Mouse (Mus musculus): ENCODE measurements at regions not wholly inside any gene's neighbourhood (a gene's known extent, or its start where the extent isn't known, plus 50 kb on each side); places are given as distances from the start of the nearest gene placed in this dataset.

DNA sequence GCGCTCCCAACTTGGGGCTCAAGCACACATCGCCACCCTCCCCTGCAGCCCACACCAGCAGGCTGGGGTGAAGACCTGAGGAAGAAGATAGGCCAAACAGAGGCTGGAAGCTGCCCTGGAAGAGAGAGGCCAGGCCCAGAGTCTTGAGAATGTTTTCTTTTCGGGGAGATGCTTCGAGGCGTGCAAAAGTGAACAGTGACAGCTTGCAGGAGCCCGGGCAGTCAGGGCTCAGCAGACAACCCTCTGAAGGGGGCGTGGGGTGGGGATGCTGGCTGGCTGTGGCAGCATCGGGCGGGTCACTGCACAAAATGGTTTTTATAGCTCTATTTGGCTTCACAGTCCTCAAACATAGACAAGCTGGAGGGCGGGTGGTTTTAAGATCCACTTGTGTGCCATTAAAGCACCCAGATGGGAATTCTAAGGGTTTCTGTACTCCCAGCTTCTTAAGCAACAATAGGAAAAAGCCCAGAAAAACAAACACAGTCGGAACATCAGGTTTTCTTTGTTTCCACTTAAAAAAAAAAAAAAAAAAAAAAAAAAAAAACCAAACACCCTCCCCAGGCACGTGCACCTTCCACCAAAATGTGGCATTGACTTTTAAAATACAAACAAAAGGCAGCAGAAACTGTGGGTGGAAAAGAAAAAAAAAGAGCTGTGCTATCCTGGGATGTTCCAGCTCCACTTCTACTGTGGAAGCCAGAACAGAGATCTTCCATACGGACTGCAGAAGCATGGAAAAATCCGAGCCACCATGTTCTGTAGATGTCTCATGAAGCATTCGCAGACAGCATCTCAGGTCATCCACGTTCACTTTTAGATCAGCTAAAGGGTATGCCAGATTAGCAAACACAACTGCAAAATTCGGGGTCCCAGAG, 123.5 kb downstream of the Ly86 start:
- WGBS = 52% methylated on average over 17 of the region's 17 CpGs
- Histone ChIP-seq H3K27me3 (peaks cover 34% of the 10 kb centered on the region), H3K9ac (replicated peaks) (peak overlapping the region; percentile 28; the same call in 1 of the 2 replicates), H3K36me3 (no peaks in the 10 kb centered on the region), H3K4me1 (peaks cover 7% of the 10 kb centered on the region), H3K9me3 (no peaks in the 10 kb centered on the region), H3K4me2 (replicated peaks) (peak overlapping the region; percentile 15; the same call in 1 of the 2 replicates), H3K4me3 (no peak overlapping the region), H3K27ac (replicated peaks) (no peak overlapping the region)
- no peak for ATAC-seq (ENCODE audit: low FRiP score, low read depth)

DNA sequence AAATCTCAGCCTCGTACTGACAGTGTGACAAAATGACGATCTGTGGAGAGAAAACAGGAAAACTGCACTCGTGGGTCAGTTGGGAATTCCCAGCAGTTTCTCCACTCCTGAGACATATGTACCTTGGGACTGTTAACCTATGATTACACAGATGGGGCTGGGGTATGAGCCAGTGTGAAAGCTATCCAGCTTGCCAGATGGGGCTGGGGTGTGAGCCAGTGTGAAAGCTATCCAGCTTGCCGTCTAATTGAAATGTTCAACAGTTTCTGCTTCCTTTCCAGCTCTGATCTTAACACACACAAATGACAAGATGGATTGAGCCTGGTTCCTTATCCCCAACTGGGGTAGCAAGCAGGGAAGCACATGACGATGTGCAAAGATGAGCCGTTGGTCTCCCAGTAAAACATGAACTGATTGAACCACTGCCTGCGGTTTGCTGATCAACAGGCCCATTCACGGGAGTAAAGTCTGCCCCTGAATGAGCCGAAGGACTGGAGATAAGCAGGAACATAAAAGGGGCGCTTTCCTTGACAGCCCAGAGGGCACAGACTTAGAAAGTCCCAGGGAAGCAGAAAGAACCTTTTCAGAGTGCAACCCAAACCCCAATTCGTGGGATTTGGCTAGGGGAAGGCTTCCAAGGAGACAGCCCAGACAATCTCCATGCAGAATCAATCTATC, 125.4 kb downstream of the Ly86 start:
- H3K4me1 ChIP-seq = peaks cover 7% of the 10 kb centered on the region
- no peak overlapping the region for H3K27ac ChIP-seq (replicated peaks)
- H3K36me3 ChIP-seq = no peaks in the 10 kb centered on the region
- ATAC-seq (ENCODE audit: low FRiP score, low read depth) = no peak
- WGBS = 71% methylated on average over 11 of the region's 11 CpGs
- peaks cover 40% of the 10 kb centered on the region for H3K27me3 ChIP-seq
- no peak overlapping the region for H3K4me3 ChIP-seq
- no peak overlapping the region for H3K9ac ChIP-seq (replicated peaks)
- H3K4me2 ChIP-seq (replicated peaks) = no peak overlapping the region
- no peaks in the 10 kb centered on the region for H3K9me3 ChIP-seq

DNA sequence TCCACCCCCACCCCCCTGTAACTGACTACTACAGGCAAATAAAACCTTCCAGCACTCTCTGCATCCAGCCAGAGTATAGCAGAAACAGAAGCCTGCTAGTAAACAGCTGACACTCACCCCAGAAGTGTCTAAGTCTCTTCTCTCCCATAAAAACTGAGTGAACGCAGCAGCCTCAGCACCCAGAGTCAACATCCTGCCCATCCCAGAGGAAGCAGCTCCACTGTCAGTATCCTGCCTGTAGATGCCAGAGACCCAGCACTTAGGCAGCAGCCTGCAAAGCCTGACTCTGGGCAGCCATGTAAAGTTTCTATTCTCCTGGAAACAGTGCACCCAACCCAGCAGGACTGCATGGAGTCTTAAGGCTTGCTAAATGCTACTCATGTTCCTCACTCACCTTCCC, 128.4 kb downstream of the Ly86 start:
- no peak for ATAC-seq (ENCODE audit: low FRiP score, low read depth)
- Histone ChIP-seq H3K36me3 (no peaks in the 10 kb centered on the region), H3K4me1 (peaks cover 16% of the 10 kb centered on the region), H3K4me2 (replicated peaks) (no peak overlapping the region), H3K27me3 (peaks cover 48% of the 10 kb centered on the region), H3K9me3 (no peaks in the 10 kb centered on the region), H3K27ac (replicated peaks) (no peak overlapping the region), H3K4me3 (no peak overlapping the region), H3K9ac (replicated peaks) (no peak overlapping the region)
- WGBS = 82% methylated on average over 1 of the region's 1 CpGs

DNA sequence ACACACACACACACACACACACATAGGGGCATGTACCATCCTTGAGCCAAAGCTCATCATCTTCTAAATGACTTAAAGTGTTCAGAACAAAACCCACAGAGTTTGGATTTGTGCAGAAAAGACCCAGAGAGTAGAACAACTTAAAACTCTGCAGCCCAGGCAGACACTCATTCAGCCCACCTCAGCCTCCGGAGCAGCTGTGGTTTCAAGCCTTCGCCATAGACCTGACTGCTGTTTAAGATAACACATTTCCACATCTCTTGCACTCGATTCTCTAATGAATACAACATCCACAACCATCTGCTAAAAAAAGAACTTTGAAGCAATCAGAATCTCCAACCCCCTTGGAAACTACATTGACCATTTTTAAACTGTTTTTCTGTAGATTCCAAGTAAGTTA, 130.8 kb downstream of the Ly86 start:
- Histone ChIP-seq H3K4me3 (no peak overlapping the region), H3K4me1 (peaks cover 16% of the 10 kb centered on the region), H3K27me3 (peaks cover 45% of the 10 kb centered on the region), H3K4me2 (replicated peaks) (no peak overlapping the region), H3K9me3 (no peaks in the 10 kb centered on the region), H3K27ac (replicated peaks) (no peak overlapping the region), H3K9ac (replicated peaks) (no peak overlapping the region), H3K36me3 (no peaks in the 10 kb centered on the region)
- ATAC-seq (ENCODE audit: low FRiP score, low read depth) = no peak
- 77% methylated on average over 3 of the region's 3 CpGs for WGBS

DNA sequence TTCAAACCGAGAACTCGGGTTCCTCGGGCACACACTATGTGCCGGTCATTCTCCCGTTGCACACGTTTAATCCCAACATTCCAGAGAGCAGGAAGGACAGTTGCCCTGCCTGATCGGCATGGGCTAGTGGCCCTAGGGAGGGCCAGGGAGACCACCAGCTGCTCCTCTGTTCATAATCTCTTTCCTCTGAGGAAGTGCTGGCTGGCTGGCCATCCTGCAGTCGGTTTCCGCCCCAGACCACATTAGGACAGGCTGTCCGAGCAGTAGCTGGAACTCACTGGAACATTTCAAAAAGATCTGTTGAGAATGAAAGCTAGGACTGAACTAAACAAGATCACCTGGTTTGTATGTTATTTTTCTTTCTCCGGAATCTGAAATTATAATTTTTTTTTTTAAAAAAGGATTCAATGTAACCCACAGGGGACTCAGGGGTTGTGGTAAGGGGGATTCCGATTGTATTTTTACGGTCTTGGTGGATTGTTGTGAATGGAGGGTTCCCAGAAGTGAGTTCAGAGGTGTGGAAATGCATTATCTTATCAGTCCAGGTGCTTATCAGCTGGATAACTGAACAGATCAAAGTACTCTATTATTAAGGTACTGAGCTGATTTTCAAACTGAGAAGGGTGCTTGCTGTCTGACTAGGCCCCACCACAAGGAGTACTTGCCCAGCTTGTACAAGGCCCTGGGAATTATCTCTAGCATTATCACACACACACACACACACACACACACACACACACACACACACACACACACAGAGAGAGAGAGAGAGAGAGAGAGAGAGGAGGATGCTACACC, 131.4 kb downstream of the Ly86 start:
- H3K27ac ChIP-seq (replicated peaks) = no peak overlapping the region

DNA sequence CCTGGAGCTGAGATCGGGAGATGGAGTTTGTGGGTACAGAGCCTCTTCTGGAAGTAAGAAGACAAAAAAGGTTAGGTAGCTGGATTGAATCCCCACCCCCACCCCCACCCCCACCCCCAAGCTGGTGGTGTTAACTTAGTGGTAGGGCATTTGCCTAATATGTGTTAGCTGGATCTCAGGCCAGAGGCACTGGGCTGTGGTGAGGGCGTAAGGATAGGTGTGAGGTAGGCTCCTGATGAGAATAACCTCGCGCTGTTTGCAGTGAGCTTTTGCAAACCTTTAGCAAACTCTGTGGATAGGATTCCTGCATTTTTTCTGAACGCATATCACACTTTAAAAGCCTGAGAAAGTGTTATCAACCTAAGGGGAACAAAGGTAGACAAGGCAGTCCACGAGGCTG, 132.3 kb downstream of the Ly86 start:
- no peak overlapping the region for H3K4me3 ChIP-seq
- 30% methylated on average over 6 of the region's 6 CpGs for WGBS
- H3K4me2 ChIP-seq (replicated peaks) = peak overlapping the region; percentile 46
- no peaks in the 10 kb centered on the region for H3K36me3 ChIP-seq
- peaks cover 16% of the 10 kb centered on the region for H3K4me1 ChIP-seq
- no peak overlapping the region for H3K27ac ChIP-seq (replicated peaks)
- H3K27me3 ChIP-seq = peaks cover 57% of the 10 kb centered on the region
- H3K9ac ChIP-seq (replicated peaks) = no peak overlapping the region
- no peak for ATAC-seq (ENCODE audit: low FRiP score, low read depth)
- H3K9me3 ChIP-seq = no peaks in the 10 kb centered on the region

More for the DNA sequence above, 131.4 kb downstream of the Ly86 start:
- Histone ChIP-seq H3K36me3 (no peaks in the 10 kb centered on the region), H3K4me1 (peaks cover 16% of the 10 kb centered on the region), H3K27me3 (peaks cover 48% of the 10 kb centered on the region), H3K9me3 (no peaks in the 10 kb centered on the region), H3K4me2 (replicated peaks) (no peak overlapping the region), H3K4me3 (no peak overlapping the region), H3K9ac (replicated peaks) (no peak overlapping the region)
- ATAC-seq (ENCODE audit: low FRiP score, low read depth) = no peak
- 50% methylated on average over 13 of the region's 13 CpGs for WGBS

DNA sequence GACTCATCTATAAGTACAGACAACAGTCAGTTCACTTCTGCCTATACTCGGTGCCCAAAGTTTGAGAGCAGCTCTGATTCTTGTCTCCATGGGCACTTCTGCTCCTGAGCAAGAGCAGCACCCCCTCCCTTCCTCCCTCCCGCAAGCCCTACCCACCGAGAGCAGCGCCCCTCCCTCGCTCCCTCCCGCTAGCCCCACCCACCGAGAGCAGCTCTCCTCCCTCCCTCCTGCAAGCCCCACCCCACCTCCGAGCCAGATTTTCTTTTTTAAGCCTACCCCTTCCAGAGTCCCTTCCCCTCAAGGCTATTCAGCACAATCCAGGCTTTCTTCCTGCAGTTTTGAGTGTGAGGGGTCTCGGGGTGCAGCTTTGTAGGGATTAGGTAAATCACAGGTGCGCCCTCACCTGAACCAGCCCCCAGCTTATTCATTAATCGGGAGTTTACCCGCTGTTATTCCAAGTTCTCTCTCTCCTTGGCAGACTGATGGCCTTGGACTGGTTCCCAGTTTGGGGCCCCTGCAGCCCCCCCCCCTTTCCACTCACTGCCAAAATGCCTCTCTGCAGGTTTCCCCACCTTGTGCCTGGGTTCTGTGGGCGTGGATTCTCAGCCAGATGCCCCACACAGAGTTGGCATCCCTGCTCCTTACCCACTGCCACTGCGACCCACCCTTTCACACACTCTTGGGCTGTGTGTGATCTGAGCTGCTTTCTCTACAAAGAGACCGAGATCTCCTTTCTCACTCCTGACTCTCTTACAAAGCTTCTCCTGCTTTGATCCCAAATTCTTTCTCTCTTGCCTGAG, 132.9 kb downstream of the Ly86 start:
- peaks cover 20% of the 10 kb centered on the region for H3K4me1 ChIP-seq
- peaks cover 57% of the 10 kb centered on the region for H3K27me3 ChIP-seq
- no peak overlapping the region for H3K9ac ChIP-seq (replicated peaks)

DNA sequence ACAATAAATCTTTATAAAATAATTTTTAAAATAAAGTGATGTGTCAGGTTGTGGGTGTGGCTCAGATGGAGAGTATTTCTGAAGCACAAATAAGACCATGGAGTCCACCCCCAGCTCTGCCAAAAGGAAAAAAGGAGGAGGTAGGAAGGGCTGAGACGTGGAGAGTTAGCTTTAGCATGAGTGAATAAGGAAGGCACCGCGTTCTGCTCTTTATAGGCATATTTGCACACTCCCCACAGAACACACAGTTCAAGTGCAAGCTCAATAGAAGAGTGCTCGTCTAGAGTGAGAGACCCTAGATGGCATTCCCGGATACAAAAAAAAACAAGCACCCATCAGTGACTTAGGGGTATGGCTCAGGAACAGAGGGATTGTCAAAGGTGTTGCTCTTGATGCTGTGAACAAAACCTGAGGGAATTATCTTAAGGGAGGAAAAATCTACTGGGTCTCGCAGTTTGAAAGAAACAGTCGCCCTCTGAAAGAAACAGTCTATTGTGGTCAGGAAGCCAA, 134.2 kb downstream of the Ly86 start:
- WGBS = 78% methylated on average over 7 of the region's 7 CpGs
- Histone ChIP-seq H3K27me3 (peaks cover 63% of the 10 kb centered on the region), H3K36me3 (no peaks in the 10 kb centered on the region), H3K4me3 (no peak overlapping the region), H3K4me1 (peaks cover 27% of the 10 kb centered on the region), H3K9me3 (no peaks in the 10 kb centered on the region), H3K4me2 (replicated peaks) (no peak overlapping the region), H3K9ac (replicated peaks) (no peak overlapping the region), H3K27ac (replicated peaks) (no peak overlapping the region)
- ATAC-seq (ENCODE audit: low FRiP score, low read depth) = no peak

More for the DNA sequence above, 132.9 kb downstream of the Ly86 start:
- 3% methylated on average over 15 of the region's 15 CpGs for WGBS
- ATAC-seq (ENCODE audit: low FRiP score, low read depth) = peak; percentile 65
- Histone ChIP-seq H3K27ac (replicated peaks) (no peak overlapping the region), H3K4me2 (replicated peaks) (peak overlapping the region; percentile 46), H3K36me3 (no peaks in the 10 kb centered on the region), H3K4me3 (peak overlapping the region; percentile 14; the same call in 1 of the 2 replicates), H3K9me3 (no peaks in the 10 kb centered on the region)

DNA sequence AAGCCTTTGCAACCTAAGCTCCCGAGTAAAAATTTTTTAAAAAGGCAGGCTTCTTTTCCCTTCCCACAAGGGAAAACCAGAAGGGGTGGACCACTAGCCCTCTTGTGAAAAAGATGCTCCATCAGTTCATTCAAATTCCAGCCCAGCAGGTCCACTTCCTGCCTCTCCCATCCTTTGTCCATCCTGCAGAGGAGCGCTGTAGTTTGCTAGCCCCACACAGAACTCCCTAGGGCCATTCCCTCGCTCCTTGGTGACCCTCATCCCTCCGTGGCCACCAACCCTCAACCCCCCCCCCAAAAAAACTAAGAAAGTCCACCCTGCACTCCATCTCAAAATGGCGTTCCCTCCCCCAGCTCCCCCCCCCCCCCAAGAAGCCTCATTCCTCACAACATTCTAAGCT, 136.5 kb downstream of the Ly86 start:
- no peak overlapping the region for H3K4me3 ChIP-seq
- H3K27me3 ChIP-seq = peaks cover 63% of the 10 kb centered on the region
- no peaks in the 10 kb centered on the region for H3K36me3 ChIP-seq
- WGBS = 59% methylated on average over 4 of the region's 5 CpGs
- H3K4me1 ChIP-seq = peaks cover 27% of the 10 kb centered on the region
- H3K4me2 ChIP-seq (replicated peaks) = no peak overlapping the region
- no peak for ATAC-seq (ENCODE audit: low FRiP score, low read depth)
- no peak overlapping the region for H3K27ac ChIP-seq (replicated peaks)
- H3K9me3 ChIP-seq = no peaks in the 10 kb centered on the region
- no peak overlapping the region for H3K9ac ChIP-seq (replicated peaks)

DNA sequence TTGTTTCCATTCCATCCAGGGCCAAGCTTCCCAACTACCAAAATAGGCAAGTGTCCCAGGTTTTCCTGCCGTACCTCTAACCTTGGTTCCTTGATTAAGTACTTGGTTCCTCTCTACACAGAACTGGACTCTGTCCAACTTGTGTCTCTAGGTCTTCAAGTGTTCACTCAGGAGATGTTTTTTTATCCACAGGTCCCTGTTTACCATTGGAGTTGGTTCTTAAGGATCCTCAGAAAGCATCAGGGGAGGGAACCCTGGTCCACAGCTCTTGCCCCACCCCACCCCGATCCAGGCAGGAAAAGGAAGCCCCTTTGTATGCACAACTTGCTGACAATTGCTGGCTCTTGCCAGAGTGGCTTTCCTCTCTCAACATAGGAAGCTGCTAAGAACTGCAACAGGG, 137.0 kb downstream of the Ly86 start:
- peaks cover 26% of the 10 kb centered on the region for H3K4me1 ChIP-seq
- ATAC-seq (ENCODE audit: low FRiP score, low read depth) = no peak
- no peak overlapping the region for H3K9ac ChIP-seq (replicated peaks)
- no peak overlapping the region for H3K4me3 ChIP-seq
- no peaks in the 10 kb centered on the region for H3K36me3 ChIP-seq
- H3K4me2 ChIP-seq (replicated peaks) = no peak overlapping the region
- no peak overlapping the region; the same call in 1 of the 2 replicates for H3K27ac ChIP-seq (replicated peaks)
- H3K27me3 ChIP-seq = peaks cover 60% of the 10 kb centered on the region
- H3K9me3 ChIP-seq = no peaks in the 10 kb centered on the region
- WGBS = 61% methylated on average over 2 of the region's 2 CpGs

DNA sequence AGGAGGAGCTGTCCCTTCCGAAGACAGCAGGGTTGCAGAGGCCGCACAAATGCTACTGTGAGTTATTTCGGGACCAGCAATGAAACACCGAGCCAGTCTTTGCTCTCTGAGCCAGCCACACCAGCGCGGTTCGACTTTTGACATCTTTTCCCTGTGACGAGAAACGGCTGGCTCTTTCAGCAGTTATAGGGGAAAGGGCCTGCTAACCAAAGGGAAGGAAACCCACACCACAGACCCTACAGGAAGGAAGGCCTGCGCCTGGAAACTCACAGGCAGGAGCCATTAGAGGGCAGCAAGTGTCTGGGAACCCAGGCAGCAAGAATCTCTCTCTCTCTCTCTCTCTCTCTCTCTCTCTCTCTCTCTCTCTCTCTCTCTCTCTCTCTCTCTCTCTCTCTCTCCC, 137.6 kb downstream of the Ly86 start:
- ATAC-seq (ENCODE audit: low FRiP score, low read depth) = peak; percentile 51
- Histone ChIP-seq H3K27me3 (peaks cover 55% of the 10 kb centered on the region), H3K4me2 (replicated peaks) (peak overlapping the region; percentile 44), H3K4me3 (no peak overlapping the region), H3K36me3 (no peaks in the 10 kb centered on the region), H3K27ac (replicated peaks) (no peak overlapping the region; the same call in 1 of the 2 replicates), H3K9me3 (no peaks in the 10 kb centered on the region), H3K4me1 (peaks cover 20% of the 10 kb centered on the region), H3K9ac (replicated peaks) (peak overlapping the region; percentile 39; the same call in 1 of the 2 replicates)
- WGBS = 18% methylated on average over 10 of the region's 10 CpGs
